Comparison of ENCODE assay signal across 17 mouse cellular contexts in genomic region chr1:168328236-168328605, GRCm38 (mm10).
A peak's percentile ranks its signal among the peaks of the same experiment; 100 is the strongest.
DNase-seq lines count a peak whose midpoint lies in the region; ATAC-seq and TF ChIP-seq lines count a peak whose summit lies in the region.
"Had no signal": no experiment of that assay in that cellular context is flagged by ENCODE, and none has a peak within 500 bp of the region (broad histone marks: within the 10 kb centered on the region; RNA-seq: fewer than 3 reads in every experiment).

No protein-coding gene starts in this region.

- H3K4me1 ChIP-seq in midbrain, embryonic 12.5 days, result peaks cover 90% of the 10 kb centered on the region
- H3K4me1 ChIP-seq in midbrain, embryonic 10.5 days, result peaks cover 83% of the 10 kb centered on the region
- peaks cover 85% of the 10 kb centered on the region for H3K4me1 ChIP-seq in forebrain, embryonic 10.5 days
- H3K4me1 ChIP-seq in forebrain, embryonic 16.5 days (replicated peaks; ENCODE audit: control insufficient read depth, insufficient read depth, low read length), result peaks cover 79% of the 10 kb centered on the region
- peaks cover 37% of the 10 kb centered on the region for H3K4me1 ChIP-seq in midbrain, postnatal 0 days (ENCODE audit: insufficient read depth, low read length)

- intact Hi-C loops in heart, postnatal 36 days (cut with DNase I), result no loop called here
- intact Hi-C loops in gastrocnemius, postnatal 36 days (cut with DNase I), result loop anchor here (5.0 kb wide), 1 partner anchor 104 kb away; the partner anchor contains the start of gene Pbx1

- H3K27ac ChIP-seq in midbrain, embryonic 12.5 days (replicated peaks), result peak overlapping the region; percentile 30; the same call in 1 of the 2 replicates
- no peak overlapping the region for H3K27ac ChIP-seq in midbrain, embryonic 10.5 days (replicated peaks)
- H3K27ac ChIP-seq in forebrain, embryonic 10.5 days, result peak overlapping the region; percentile 56; the same call in 1 of the 2 replicates
- peak overlapping the region; percentile 58 for H3K27ac ChIP-seq in forebrain, embryonic 16.5 days (ENCODE audit: low read length)
- peak overlapping the region; percentile 47; the same call in 1 of the 2 replicates for H3K27ac ChIP-seq in midbrain, postnatal 0 days (ENCODE audit: low read depth, low read length)
- H3K27ac ChIP-seq: limb, embryonic 13.5 days; lung, embryonic 15.5 days had no signal

- H3K9ac ChIP-seq in midbrain, embryonic 12.5 days (replicated peaks), result no peak overlapping the region
- no peak overlapping the region for H3K9ac ChIP-seq in forebrain, embryonic 16.5 days (replicated peaks; ENCODE audit: low read depth, low read length)
- no peak overlapping the region for H3K9ac ChIP-seq in midbrain, postnatal 0 days (replicated peaks; ENCODE audit: low read length, poor library complexity, severe bottlenecking)
- H3K9ac ChIP-seq: limb, embryonic 13.5 days; lung, embryonic 15.5 days had no signal

- H3K9me3 ChIP-seq in midbrain, embryonic 12.5 days, result no peaks in the 10 kb centered on the region
- H3K9me3 ChIP-seq in midbrain, embryonic 10.5 days (replicated peaks), result no peaks in the 10 kb centered on the region
- no peaks in the 10 kb centered on the region for H3K9me3 ChIP-seq in forebrain, embryonic 10.5 days
- H3K9me3 ChIP-seq in forebrain, embryonic 16.5 days (ENCODE audit: control insufficient read depth, low read length), result no peaks in the 10 kb centered on the region
- no peaks in the 10 kb centered on the region for H3K9me3 ChIP-seq in midbrain, postnatal 0 days (ENCODE audit: low read length)
- H3K9me3 ChIP-seq: heart, embryonic 10.5 days; limb, embryonic 13.5 days; lung, embryonic 15.5 days; megakaryocyte, embryonic 14.5 days had no signal

- no peak for ATAC-seq in midbrain, embryonic 12.5 days (ENCODE audit: low FRiP score, low read depth)
- ATAC-seq in forebrain, embryonic 16.5 days, result peak; percentile 37; the same call in 1 of the 2 replicates
- no peak for ATAC-seq in midbrain, postnatal 0 days (ENCODE audit: low FRiP score)

- 52% methylated on average over 3 of the region's 3 CpGs for WGBS in midbrain, embryonic 12.5 days
- 81% methylated on average over 3 of the region's 3 CpGs for WGBS in midbrain, embryonic 10.5 days
- WGBS in forebrain, embryonic 10.5 days, result 72% methylated on average over 3 of the region's 3 CpGs
- WGBS in forebrain, embryonic 16.5 days, result 21% methylated on average over 3 of the region's 3 CpGs
- 31% methylated on average over 3 of the region's 3 CpGs for WGBS in midbrain, postnatal 0 days

- TF ChIP-seq CTCF in midbrain, postnatal 0 days (IDR thresholded peaks at IDR 0.05), result no peak

- H3K4me2 ChIP-seq in midbrain, embryonic 12.5 days (replicated peaks), result no peak overlapping the region
- H3K4me2 ChIP-seq in forebrain, embryonic 16.5 days (ENCODE audit: low read length), result no peak overlapping the region
- H3K4me2 ChIP-seq in midbrain, postnatal 0 days (ENCODE audit: low read depth, low read length, poor library complexity, severe bottlenecking), result no peak overlapping the region
- H3K4me2 ChIP-seq: limb, embryonic 13.5 days; lung, embryonic 15.5 days had no signal

- no peaks in the 10 kb centered on the region for H3K27me3 ChIP-seq in midbrain, embryonic 12.5 days
- H3K27me3 ChIP-seq in midbrain, embryonic 10.5 days (ENCODE audit: low read depth, poor library complexity, severe bottlenecking), result no peaks in the 10 kb centered on the region
- H3K27me3 ChIP-seq in forebrain, embryonic 10.5 days (ENCODE audit: poor library complexity, severe bottlenecking), result no peaks in the 10 kb centered on the region
- H3K27me3 ChIP-seq in forebrain, embryonic 16.5 days (replicated peaks; ENCODE audit: control insufficient read depth, insufficient read depth, low read length), result no peaks in the 10 kb centered on the region
- no peaks in the 10 kb centered on the region for H3K27me3 ChIP-seq in midbrain, postnatal 0 days (ENCODE audit: insufficient read depth, low read length)
- H3K27me3 ChIP-seq: limb, embryonic 13.5 days; lung, embryonic 15.5 days; megakaryocyte, embryonic 14.5 days had no signal

- H3K4me3 ChIP-seq in midbrain, embryonic 12.5 days, result no peak overlapping the region
- no peak overlapping the region for H3K4me3 ChIP-seq in midbrain, embryonic 10.5 days
- H3K4me3 ChIP-seq in forebrain, embryonic 10.5 days, result no peak overlapping the region
- no peak overlapping the region for H3K4me3 ChIP-seq in forebrain, embryonic 16.5 days (replicated peaks; ENCODE audit: low read length)
- no peak overlapping the region for H3K4me3 ChIP-seq in midbrain, postnatal 0 days (ENCODE audit: low read depth, low read length)
- H3K4me3 ChIP-seq: heart, embryonic 10.5 days; limb, embryonic 13.5 days; lung, embryonic 15.5 days; megakaryocyte, embryonic 14.5 days had no signal

- no peak for DNase-seq in midbrain, embryonic 10.5 days (ENCODE audit: low spot score)
- DNase-seq in forebrain, embryonic 10.5 days (ENCODE audit: extremely low spot score, low spot score), result no peak
- DNase-seq in midbrain, postnatal 0 days (ENCODE audit: low spot score), result no peak
- DNase-seq in heart, postnatal 36 days, result no peak
- no peak for DNase-seq in gastrocnemius, postnatal 36 days
- DNase-seq: adrenal gland, postnatal 14 days; gastrocnemius, postnatal 14 days; heart, postnatal 4 days; kidney, adult 2 months; right cerebral cortex, postnatal 14 days; thymus, postnatal 14 days had no signal

- H3K36me3 ChIP-seq in midbrain, embryonic 12.5 days, result 0 out of 2 replicates have a peak, but pooled peaks cover 8% of the 10 kb centered on the region
- peaks cover 4% of the 10 kb centered on the region for H3K36me3 ChIP-seq in midbrain, embryonic 10.5 days
- peaks cover 15% of the 10 kb centered on the region for H3K36me3 ChIP-seq in forebrain, embryonic 10.5 days (replicated peaks)
- no peaks in the 10 kb centered on the region for H3K36me3 ChIP-seq in forebrain, embryonic 16.5 days (ENCODE audit: control insufficient read depth, insufficient read depth)
- H3K36me3 ChIP-seq in midbrain, postnatal 0 days (ENCODE audit: insufficient read depth, low read length), result no peaks in the 10 kb centered on the region
- H3K36me3 ChIP-seq: lung, embryonic 15.5 days had no signal
